Mouse (Mus musculus) liver, adult 2 months (tissue): ENCODE measurements around the gene Usp17lb. TPM values are rescaled to one million over a fixed set of nuclear protein-coding genes. Genes with fewer than 3 reads are reported as not detected.
"Not testable (repeated sequence)": the region's sequence is repeated elsewhere in the genome, so short reads cannot be mapped to it uniquely, and the experiment has no call there.

Source experiments
- DNase-seq: peaks from one replicate; pipeline ENCODE4 v3.0.0-alpha.2; 2011; ENCODE audit warnings: low read depth, low spot score; ENCODE audit errors: extremely low read depth
- H3K27ac ChIP-seq: fragments of 200-500 bp; replicated peaks from 2 replicates; pipeline ENCODE4 v1.5.1; 2012; ENCODE audit warnings: low read depth, mild to moderate bottlenecking, control low read depth, inconsistent platforms, low read length; ENCODE audit not compliant: insufficient read depth
- H3K27me3 ChIP-seq: fragments of 200-500 bp; 2 replicates; pipeline ENCODE4 v1.6.1; 2012; ENCODE audit warnings: mild to moderate bottlenecking, moderate library complexity, low read length, inconsistent platforms; ENCODE audit not compliant: control insufficient read depth, insufficient read depth
- H3K36me3 ChIP-seq: fragments of 200-500 bp; 2 replicates; pipeline ENCODE4 v1.6.1; 2012; ENCODE audit warnings: low read length, inconsistent platforms; ENCODE audit not compliant: control insufficient read depth, insufficient read depth
- H3K4me1 ChIP-seq: fragments of 200-500 bp; 2 replicates; pipeline ENCODE4 v1.6.1; 2011; ENCODE audit warnings: low read length; ENCODE audit not compliant: control insufficient read depth, insufficient read depth
- H3K4me3 ChIP-seq: fragments of 200-500 bp; 2 replicates; pipeline ENCODE4 v1.5.1; 2011; ENCODE audit warnings: low read depth, mild to moderate bottlenecking, control low read depth, low read length, moderate library complexity; ENCODE audit not compliant: insufficient read depth
- H3K79me2 ChIP-seq: fragments of 200-500 bp; 2 replicates; pipeline ENCODE4 v1.6.1; 2012; ENCODE audit warnings: inconsistent platforms, mild to moderate bottlenecking, low read length, moderate library complexity; ENCODE audit not compliant: control insufficient read depth, insufficient read depth
- H3K9ac ChIP-seq: fragments of 200-500 bp; 2 replicates; pipeline ENCODE4 v1.6.1; 2012; ENCODE audit warnings: low read depth, mild to moderate bottlenecking, control low read depth, inconsistent platforms, low read length
- CTCF ChIP-seq: fragments of 200-500 bp; IDR thresholded peaks from 2 replicates; pipeline ENCODE4 v1.5.1; 2011; ENCODE audit warnings: low read depth, low read length, control low read depth
- POLR2A ChIP-seq: fragments of 200-500 bp; IDR thresholded peaks from 2 replicates; pipeline ENCODE4 v1.6.1; 2011; ENCODE audit warnings: low read length, control low read depth; ENCODE audit not compliant: insufficient read depth; ENCODE audit errors: extremely low read depth
- WGBS: fragments of 180-500 bp; shearing (Covaris S2); methylation state at CpG from one replicate; pipeline ENCODE4 v1.1.7; 2018; 5-methylcytosine and 5-hydroxymethylcytosine counted together
- polyA plus RNA-seq: library from polyadenylated mRNA; depleted of rRNA; stranded (reverse); fragments of >200 nt; gene quantifications from 2 replicates; pipeline ENCODE4 v1.2.3, GENCODE M21; 2012; rRNA removed
- total RNA-seq: library from RNA; depleted of rRNA; stranded (reverse); fragments of >200 nt; gene quantifications from 2 replicates; pipeline ENCODE4 v1.2.3, GENCODE M21; 2014; rRNA removed

Gene Usp17lb
- total RNA-seq = not detected in 2 replicates
- not detected in 2 replicates for polyA plus RNA-seq

DNA sequence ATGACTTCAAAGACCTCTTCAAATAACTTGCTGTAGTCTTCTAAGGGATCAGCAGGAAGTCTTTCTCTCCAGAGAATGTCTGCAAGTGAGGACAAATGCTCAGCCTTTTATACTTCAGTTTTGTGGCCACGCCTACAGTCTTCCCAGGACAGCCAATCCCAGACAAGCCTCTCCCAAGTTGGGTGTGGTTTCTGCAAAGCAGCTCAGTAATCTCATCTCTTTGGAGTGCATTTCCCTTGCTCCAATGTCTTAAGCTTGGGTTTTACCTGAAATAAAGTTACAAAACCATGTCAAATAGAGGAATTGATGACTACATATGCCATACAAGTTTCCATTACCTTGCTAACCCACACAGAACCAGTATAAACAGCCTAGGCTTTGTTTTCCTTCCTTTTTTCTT is at the start of gene Usp17lb:
Usp17lb (minus strand) TSS at position 101 of the 400 bp plus-strand sequence.
- H3K79me2 ChIP-seq = no peaks in the 10 kb centered on the region
- H3K4me3 ChIP-seq = no peak within 1 kb of the TSS
- no peak within 1 kb of the TSS for H3K9ac ChIP-seq
- TF ChIP-seq CTCF = no peak
- 66% methylated on average over 1 of the region's 1 CpGs for WGBS
- H3K36me3 ChIP-seq = no peaks in the 10 kb centered on the region
- no peaks in the 10 kb centered on the region for H3K27me3 ChIP-seq
- no peaks in the 10 kb centered on the region for H3K4me1 ChIP-seq
- H3K27ac ChIP-seq = no peak within 1 kb of the TSS
- no peak for DNase-seq

DNA sequence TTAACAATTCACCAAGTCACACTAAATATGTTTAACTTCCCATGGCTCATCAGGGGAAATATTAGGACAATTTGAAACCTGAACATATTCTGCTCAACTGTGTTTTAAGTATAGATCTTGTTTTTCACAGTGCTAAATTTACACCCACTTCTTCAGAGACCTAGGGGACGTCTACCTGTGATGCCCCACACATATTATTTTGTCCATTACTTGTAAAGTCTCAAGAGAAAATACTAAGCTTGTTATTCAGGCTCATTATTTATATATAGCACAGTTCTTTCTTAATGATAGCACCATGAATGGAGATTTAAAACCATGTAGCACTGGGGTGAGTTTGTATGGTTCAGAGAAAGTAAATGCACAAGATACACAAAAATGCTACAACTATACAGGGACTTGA is 35.3 kb upstream of the Usp17lb start, which contains the start of gene Olfr665:
Olfr665 (plus strand) TSS at position 301 of the 400 bp plus-strand sequence.
- no peaks in the 10 kb centered on the region for H3K4me1 ChIP-seq
- H3K36me3 ChIP-seq = no peaks in the 10 kb centered on the region
- H3K9ac ChIP-seq = no peak within 1 kb of the TSS
- no peak for DNase-seq
- H3K79me2 ChIP-seq = no peaks in the 10 kb centered on the region
- WGBS = 27% methylated on average over 1 of the region's 1 CpGs
- H3K27me3 ChIP-seq = no peaks in the 10 kb centered on the region
- no peak within 1 kb of the TSS for H3K27ac ChIP-seq
- no peak for TF ChIP-seq POLR2A
- TF ChIP-seq CTCF = no peak
- H3K4me3 ChIP-seq = no peak within 1 kb of the TSS

DNA sequence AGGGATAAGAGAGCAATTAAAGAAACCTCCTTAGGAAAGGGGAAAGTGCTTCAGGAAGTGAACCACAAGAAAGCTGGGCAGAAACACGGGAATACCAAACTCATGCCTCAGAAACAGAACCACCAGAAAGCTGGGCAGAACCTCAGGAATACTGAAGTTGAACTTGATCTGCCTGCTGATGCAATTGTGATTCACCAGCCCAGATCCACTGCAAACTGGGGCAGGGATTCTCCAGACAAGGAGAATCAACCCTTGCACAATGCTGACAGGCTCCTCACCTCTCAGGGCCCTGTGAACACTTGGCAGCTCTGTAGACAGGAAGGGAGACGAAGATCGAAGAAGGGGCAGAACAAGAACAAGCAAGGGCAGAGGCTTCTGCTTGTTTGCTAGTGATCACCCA is 19.0 kb upstream of the Usp17lb start:
- Histone ChIP-seq H3K27me3 (no peaks in the 10 kb centered on the region), H3K79me2 (no peaks in the 10 kb centered on the region), H3K9ac (no peak overlapping the region), H3K36me3 (no peaks in the 10 kb centered on the region), H3K27ac (no peak overlapping the region), H3K4me1 (no peaks in the 10 kb centered on the region), H3K4me3 (no peak overlapping the region)
- TF ChIP-seq POLR2A (no peak), CTCF (no peak)
- DNase-seq = no peak
- 67% methylated on average over 3 of the region's 3 CpGs for WGBS

DNA sequence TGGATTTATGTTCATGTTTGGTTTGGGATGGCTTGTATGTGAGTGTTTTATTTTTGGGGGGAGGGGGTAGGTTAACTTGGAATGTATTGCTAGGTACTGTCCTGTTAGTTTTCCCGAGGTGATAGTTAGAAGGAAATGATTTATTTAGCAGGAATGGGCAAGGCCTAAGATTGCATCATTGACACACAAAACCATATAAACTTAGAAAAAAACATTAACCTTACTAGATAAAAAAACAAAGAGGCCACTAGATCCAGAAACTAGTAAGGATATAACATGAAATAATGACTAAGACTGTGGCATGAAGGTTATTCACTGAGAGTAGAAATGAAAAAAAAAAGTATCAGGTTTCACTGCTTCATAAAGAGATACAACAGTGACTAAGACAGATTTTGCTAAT is 15.3 kb upstream of the Usp17lb start:
- no peaks in the 10 kb centered on the region for H3K36me3 ChIP-seq
- TF ChIP-seq CTCF (no peak), POLR2A (no peak)
- H3K4me3 ChIP-seq = no peak overlapping the region
- no peaks in the 10 kb centered on the region for H3K79me2 ChIP-seq
- H3K27me3 ChIP-seq = no peaks in the 10 kb centered on the region
- H3K27ac ChIP-seq = no peak overlapping the region
- no peak overlapping the region for H3K9ac ChIP-seq
- no peaks in the 10 kb centered on the region for H3K4me1 ChIP-seq
- no peak for DNase-seq
- 36% methylated on average over 1 of the region's 1 CpGs for WGBS

DNA sequence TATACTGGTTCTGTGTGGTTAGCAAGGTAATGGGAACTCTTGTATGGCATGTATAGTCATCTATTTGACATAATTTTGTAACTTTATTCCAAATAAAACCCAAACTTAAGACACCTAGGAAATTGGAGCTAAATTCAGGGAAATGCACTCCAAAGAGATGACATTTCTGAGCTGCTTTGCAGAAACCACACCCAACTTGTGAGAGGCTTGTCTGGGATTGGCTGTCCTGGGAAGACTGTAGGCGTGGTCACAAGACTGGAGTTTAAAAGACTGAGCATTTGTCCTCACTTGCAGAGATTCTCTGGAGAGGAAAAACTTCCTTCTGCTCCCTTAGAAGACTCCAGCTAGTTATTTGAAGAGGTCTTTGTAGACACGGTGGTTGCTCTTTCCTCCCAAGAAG is 14.3 kb upstream of the Usp17lb start, which contains the start of gene Usp17la:
Usp17la (plus strand) TSS at position 301 of the 400 bp plus-strand sequence.
- 79% methylated on average over 2 of the region's 2 CpGs for WGBS
- H3K79me2 ChIP-seq, H3K36me3 ChIP-seq: not testable (repeated sequence)

DNA sequence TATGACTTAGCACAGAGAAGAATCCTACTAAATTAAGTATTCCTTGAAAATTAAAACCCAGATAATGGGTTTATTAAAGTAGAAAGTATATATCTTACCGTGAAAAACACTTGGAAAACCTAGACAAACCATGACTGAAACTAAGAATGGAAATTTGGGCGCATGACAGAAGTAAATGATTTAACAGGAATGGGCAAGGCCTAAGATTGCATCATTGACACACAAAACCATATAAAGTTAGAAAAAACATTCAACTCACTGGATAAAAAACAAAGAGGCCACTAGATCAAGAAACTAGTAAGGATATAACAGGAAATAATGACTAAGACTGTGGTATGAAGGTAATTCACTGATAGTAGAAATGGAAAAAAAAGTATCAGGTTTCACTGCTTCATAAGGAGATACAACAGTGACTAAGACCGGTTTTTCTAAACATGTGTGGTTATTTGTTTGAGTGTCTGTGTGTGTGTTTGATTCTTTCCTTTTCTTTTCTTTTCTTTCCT is 12.9 kb upstream of the Usp17lb start:
- peak; percentile 3 for DNase-seq
- H3K36me3 ChIP-seq = no peaks in the 10 kb centered on the region
- no peaks in the 10 kb centered on the region for H3K4me1 ChIP-seq
- no peak overlapping the region for H3K9ac ChIP-seq
- TF ChIP-seq POLR2A (no peak), CTCF (no peak)
- no peaks in the 10 kb centered on the region for H3K79me2 ChIP-seq
- no peak overlapping the region for H3K27ac ChIP-seq
- no peaks in the 10 kb centered on the region for H3K27me3 ChIP-seq
- WGBS = 78% methylated on average over 3 of the region's 3 CpGs
- no peak overlapping the region for H3K4me3 ChIP-seq

More for the DNA sequence above, 14.3 kb upstream of the Usp17lb start, which contains the start of gene Usp17la:
- not testable (repeated sequence) for H3K4me1 ChIP-seq, H3K9ac ChIP-seq, H3K27ac ChIP-seq, H3K27me3 ChIP-seq, H3K4me3 ChIP-seq, DNase-seq

DNA sequence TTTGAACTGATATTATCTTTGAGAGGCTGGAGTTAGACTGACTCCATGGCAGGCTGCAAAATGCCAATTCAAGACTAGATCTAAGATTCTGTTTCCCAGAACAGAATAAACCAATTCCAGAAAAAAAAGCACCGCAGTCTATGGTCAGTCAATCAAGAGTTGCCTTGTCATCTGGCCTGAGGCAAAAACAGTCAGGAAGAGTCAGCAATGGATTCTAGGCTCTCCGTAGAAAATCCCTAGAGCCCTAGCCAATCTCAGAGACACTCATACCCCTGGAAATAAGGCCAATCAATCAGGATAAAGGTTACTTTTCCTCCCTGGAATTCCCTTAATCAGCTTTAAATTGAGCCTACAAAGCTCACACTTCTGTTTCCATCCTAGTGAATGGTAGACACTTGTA is 9.1 kb upstream of the Usp17lb start:
- not testable (repeated sequence) for H3K27me3 ChIP-seq, H3K27ac ChIP-seq, DNase-seq, H3K4me3 ChIP-seq, H3K4me1 ChIP-seq, H3K79me2 ChIP-seq, H3K36me3 ChIP-seq, H3K9ac ChIP-seq
- 86% methylated on average over 2 of the region's 2 CpGs for WGBS
